Mouse (Mus musculus) v-Abl transformed pro-B cells (cell line): ENCODE measurements around the gene Picalm.

Experiments
- in situ Hi-C, 2 experiments: fragments of 400-800 bp; cut with MboI; formaldehyde crosslinking; loops; one replicate each; pipeline ENCODE4 v1.15.1; 2025; ENCODE audit not compliant: unreplicated experiment in 2 of 2

The Picalm gene

DNA sequence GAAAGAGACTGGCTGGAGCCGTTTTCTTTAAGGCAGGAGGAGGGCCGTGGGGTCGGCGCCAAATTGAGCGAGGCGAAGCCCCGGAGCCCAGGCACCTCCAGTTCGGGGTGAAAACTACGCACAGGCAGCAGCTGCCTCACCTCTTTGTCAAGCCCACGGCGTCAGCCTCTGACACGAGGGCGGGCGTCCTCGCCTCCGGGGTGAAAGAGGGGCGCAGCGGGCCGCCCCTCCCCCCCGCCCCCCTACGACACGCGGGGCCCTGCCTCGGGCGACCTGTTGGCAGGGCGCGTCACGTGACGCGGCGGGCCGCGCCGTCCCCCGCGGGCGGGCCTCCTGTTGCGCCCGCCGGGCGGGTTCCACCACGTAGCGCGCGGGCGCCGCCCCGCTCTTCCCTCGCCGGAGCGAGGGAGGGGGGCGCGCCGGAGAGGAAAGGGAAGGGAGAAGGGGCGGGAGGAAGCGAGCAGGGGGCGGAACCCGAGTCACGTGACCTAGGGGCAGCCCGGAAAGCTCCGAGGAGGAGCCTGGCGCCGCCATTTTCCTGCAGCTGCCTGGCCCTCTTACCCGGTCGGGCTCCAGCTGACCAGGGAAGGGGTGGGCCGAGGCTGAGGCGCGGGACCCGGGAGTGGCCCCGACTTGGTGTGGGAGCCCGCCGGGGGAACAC lies at the start of gene Picalm:
Gene Picalm, plus strand, starts transcription at position 482 of the 661 bp plus-strand sequence.
- in situ Hi-C loops = loop anchor here in 1 of 2 experiments (5.0 kb wide), 1 partner anchor 73 kb away; no protein-coding TSS in a partner anchor

DNA sequence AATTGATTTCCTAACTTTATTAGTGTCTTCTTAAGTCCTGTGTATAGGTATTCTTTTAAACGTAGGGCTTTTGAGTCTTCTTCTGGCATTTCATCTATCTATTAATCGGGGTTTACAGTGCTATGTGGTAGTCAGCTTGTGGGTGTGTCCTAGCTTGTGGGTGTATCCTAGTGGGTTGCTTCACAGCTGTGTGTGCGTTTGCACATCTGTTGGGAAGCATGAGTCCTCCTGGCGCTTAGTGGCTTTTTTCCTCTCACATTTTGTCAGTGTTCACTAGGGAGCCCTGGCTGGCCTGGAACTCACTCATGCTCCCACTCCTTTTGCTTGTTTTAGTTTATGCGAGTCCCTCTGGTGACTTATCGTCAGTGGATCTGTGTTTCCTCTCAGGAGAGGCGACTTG lies 46.2 kb upstream of the Picalm start:
- in situ Hi-C loops = no loop called here

DNA sequence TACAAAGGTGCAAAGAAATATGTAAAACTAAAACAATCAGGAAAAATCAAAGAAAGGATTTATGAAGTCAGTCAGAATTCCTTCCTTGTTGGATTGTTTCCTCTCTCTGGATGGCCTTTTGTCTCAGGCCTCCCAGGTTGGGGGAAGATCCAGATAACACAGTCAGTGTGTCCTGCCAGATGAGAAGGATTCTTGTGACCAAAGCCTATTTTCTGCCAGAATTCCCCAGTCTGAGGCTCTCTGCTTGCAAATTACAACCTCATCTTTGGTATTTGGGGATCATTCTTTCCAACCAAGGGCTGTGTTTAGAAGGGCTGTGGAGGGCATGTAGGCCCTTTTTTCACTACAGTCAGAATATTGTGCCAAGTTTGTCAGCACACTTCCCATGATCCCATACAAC lies 45.5 kb upstream of the Picalm start:
- in situ Hi-C loops = no loop called here

DNA sequence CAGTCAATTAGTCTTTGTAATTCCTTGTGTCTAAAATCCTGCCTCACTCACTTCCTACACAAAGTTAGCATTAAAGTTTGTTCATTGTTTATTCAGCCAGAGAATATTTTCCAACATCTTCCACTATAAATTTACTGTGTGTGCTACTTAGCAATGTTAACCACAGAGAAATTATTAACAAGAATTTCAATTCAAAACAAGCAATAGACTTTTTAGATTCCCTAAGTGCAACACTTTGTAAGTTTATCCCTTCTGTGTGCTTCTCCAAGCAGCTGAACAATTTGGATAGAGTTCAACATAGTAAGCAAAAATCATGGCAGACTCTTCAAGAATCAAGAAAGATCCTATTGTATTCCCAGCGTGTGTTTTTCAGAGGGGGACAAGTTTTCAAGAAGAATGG lies 44.3 kb upstream of the Picalm start:
- in situ Hi-C loops = no loop called here

DNA sequence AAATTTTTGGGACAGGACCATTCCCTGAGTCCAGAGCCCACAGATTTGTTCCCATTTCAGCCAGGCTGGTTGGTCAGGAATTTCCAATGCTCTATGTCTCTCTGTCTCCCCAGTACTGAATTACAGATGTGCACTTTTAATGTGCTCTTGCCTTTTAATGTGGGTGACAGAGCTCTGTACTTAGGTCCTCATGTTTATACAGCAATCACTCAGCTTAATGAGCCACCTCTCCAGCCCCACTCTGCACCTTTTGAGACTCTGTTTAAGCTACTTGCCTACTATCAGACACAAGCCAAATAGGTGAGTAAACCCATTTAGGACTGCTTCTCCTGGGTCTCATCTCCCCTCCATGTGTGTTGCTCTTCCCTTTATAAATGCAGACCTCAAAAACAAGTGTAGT lies 43.2 kb upstream of the Picalm start:
- in situ Hi-C loops = no loop called here

DNA sequence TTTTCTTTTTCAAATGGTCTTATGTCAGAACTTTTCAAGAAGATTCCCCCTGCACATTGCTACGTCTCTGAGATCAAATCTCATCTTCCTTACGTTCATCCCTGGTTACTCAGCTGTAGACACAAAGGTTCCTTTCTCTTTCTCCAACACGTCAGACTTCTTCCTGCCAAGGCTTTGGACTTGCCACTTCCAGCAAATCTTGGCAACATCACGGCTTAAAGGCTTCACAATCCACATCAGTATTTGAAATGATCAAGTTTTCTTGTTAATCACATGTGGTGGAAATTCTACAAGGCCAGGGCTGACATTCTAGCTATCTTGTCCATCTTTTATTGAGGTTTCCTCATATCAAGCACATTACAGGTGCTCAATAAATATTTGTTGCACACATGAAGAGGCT lies 39.0 kb upstream of the Picalm start:
- in situ Hi-C loops = no loop called here

DNA sequence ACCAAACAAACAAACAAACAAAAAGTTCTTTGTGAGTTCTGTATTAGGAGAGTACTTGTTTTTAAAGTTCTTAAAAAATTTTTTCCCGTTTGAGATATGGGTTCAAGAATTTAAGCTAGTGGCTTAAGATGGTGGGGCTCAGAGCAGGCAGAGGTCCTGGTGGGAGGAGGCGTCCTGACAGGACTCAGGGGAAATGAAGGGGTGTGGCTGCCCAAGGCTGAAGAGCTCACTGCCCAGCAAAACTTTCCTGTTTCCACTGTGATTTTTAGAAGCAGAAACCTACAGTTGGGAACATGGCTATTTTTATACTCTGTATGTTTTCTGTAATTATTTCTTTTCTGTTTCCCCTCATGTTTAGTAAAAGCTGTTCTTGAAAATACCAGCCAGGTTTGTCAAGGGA lies 38.3 kb upstream of the Picalm start:
- in situ Hi-C loops = no loop called here

DNA sequence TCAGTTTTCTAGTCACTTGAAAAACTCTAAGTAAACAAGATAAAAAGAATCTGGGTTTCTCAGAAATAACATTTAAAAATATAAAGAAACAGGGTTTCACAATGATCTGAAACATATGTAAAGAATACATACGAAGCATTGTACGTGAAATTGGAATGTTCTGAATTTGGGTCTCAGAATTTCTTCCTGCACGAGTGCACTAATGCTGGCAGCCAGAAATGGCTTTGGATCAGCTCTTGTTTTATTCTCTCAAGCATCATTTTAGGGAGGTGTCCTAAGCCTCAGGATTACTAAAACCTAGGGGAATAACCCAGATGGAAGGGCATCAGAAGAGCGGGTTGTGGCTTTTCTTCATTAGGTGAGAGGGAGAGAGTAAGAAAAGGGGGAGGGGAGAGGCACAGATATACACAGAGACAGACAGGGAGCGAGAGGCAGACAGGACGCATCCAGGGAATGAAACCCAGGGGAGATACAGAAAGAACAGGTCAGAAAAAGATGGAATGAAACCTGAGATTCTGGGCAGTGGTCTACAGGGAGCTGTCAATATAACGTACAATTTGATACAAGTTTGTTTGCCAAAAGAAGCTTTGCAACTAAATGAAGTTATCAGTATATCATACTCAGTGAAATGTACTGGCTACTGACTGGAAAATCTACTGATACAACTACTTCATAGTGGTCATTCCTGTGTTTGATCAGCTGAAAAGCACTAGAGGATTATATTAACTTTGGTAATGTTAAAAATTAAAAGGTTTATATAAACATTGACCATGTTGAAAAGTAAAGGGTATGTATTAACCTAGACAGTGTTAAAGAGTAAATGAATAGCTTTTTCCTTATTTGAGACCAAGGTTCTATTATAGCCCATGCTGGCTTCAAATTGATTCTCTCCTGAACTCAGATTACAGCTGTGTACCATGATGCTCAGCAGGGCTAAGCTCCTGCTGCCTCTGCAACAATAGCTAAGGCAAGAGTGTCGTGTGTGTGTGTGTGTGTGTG lies 37.3 kb upstream of the Picalm start:
- in situ Hi-C loops = no loop called here

DNA sequence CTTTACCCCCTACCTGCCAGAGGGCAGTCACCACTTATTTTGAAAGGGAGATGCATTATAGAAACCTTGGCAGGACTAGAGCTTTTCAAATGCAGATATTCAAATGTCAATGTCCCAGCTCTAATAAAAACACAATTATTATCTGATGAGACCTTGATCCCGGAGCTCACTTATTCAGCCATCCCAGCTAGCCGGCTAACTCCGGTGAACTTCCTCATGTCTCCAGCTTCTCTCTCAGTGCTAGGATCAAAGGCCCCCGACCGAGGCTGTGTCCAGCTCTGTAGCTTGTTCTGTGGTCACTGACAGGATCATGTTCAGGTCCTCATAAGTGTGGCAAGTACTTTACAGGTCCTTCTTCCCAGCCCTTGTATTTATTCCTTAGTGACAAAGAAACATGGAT lies 34.9 kb upstream of the Picalm start:
- in situ Hi-C loops = no loop called here

DNA sequence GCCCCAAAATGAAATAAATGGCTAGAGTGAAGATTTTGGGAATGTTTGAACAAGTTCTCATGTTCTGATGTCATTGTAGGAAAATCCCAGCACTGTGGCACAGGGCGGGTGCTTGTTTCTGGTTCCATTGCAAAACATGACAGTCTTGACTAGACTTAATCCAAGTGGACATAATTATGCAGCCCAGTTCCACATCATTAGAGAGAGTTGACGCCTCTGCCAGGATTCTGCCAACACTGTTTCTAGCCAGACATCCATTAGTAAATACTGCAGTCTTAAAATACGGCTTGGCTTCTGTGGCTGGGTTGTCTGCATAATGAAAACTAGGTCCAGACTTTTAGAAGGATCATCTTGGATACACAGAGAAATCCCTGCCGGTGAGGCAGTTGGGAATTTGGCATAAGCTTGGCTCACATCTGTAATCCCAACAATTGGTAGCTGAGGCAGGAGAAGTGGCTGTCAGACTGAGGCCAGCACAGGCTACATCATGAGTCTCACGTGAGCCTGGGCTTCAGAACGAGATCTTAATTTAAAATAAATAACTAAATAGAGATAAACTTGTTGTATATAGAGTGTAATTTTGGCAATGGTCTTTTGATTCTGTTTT lies 34.1 kb upstream of the Picalm start:
- in situ Hi-C loops = no loop called here

DNA sequence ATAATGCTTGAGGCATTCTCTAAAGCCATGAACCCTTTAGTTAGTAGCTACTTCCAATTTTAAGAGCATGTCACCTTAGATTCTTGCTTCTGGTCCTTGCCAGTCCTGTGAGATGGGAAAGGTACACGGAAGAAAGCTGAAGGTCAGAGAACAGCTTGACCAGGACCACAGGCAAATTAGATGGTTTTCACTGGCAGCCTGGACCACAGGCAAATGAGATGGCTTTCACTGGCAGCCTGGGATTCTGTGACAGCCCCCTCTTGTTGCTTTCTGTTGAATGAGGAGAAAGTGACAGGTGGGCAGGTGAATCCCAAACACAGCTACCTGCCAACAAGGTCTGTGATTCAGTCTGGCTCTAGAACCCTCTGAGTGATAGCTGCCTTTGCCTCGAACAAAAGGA lies 33.4 kb upstream of the Picalm start:
- in situ Hi-C loops = no loop called here

DNA sequence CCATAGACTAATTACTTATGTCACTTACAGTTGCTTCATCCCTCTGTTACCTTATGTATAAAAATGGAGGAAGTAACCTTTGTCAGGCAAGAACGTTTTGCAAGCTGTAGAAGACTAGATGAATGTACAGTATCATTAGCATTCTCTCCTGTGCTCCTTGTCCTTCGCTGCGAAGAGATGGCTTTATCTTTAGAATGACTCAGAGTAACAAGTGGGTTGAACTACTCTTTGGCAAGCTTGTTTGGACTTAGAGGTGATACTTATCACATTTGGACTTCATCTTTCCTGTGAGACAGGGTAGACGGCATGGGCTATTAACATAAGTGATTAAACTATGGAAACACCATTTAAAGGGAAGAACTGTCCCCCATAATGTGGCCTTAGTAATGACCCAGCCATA lies 31.8 kb upstream of the Picalm start:
- in situ Hi-C loops = no loop called here

DNA sequence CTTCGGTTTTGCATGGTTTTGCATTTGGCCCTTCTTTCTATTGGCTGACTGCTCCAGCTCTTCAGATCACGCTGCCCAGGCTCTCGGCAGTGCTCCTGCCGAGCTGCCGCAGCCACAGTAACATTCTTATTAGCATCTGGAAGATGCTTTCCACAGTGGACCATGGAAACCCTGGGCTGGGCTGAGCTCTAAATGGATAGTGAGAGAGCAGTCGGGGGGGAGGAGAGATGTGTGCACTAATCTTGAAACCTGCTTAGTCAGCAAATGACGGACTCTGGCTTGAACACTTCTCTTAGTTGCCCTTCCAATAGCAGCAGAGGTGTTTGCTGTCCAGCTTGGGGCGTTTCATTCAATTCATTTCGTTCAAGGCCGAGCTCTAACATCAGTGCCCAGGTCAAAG lies 30.8 kb upstream of the Picalm start:
- in situ Hi-C loops = no loop called here

DNA sequence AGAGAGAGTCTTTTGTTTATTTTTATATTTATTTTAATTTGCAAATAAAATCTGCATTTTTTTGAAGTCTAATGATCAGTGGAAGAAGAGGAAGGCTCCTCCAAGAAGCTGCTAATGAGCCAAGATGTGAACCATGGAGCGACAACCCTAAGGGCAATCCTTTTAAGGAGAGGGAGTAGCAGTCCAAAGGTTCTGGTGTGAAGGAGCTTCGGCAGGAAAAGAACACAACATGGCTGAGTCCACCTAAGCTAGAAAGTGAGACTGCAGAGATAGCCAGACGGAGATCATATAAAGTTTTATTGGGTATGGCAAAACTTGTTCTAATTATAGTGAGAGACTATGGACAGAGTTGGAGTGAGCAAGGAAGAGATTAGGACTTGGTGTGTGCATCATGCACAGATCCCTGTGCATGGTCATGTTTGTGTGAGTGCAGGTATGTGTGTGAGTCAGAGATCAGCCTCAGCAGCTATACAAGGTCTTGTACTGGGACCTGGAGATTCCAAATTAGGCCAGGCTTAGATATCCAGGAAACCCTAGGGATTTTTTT lies 29.3 kb upstream of the Picalm start:
- in situ Hi-C loops = no loop called here

DNA sequence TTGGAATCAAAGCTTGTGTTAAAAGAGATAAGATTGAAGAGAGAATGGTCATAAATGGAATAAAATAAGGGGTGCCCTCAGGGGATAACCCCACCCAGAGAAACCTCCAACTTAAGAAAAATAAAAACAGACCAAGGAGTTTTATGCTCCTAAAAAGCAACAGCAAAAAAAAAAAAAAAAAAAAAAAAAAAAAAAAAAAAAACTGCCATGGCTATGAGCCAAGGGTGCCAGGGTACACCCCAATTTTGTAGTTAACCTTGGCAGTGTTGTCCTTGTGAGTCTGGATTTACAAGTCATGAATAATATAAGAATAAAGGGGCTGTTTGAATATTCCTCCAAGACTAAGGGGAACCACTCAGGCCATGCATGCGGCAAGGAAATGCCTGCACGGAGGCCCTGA lies 13.9 kb upstream of the Picalm start:
- in situ Hi-C loops = loop anchor here (5.0 kb wide), 1 partner anchor 39 kb away; no protein-coding TSS in a partner anchor

DNA sequence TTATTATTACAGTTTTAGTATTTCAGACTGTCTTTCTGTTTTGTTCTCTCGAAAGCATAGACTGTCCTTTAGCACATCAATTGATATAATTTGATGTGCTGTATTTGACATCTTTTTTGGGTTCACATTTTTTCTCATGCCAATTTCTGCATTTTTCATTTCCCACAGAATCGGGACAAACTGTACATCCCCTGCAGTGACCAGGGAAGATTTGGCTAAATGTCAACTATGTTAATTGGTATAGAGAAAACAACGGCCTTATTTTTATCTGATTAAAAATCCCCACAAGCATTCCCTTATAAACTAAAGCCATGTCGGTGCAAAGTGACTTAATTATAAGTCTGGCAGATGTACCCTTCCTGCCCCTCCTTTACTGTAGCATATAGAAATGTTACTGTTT lies 9.9 kb upstream of the Picalm start:
- in situ Hi-C loops = no loop called here

DNA sequence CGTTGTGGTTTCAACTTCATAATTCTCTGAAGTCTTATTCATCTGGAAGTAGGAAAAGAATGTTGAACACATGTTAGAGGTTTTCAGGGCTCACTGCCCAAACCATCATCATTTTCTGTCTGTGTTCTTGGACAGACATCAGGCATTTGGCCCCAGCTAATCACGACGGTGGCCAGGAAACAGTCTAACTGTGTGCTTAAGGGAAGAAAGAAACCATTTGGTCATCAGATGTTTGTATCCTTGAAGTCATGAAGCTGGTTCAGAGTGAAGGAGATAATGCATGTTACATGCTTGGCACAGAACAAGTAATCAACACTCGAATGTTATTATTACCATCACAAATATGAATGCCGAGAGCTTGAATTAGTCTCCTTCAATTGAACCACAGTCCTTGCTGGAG lies 5.0 kb upstream of the Picalm start:
- in situ Hi-C loops = no loop called here

DNA sequence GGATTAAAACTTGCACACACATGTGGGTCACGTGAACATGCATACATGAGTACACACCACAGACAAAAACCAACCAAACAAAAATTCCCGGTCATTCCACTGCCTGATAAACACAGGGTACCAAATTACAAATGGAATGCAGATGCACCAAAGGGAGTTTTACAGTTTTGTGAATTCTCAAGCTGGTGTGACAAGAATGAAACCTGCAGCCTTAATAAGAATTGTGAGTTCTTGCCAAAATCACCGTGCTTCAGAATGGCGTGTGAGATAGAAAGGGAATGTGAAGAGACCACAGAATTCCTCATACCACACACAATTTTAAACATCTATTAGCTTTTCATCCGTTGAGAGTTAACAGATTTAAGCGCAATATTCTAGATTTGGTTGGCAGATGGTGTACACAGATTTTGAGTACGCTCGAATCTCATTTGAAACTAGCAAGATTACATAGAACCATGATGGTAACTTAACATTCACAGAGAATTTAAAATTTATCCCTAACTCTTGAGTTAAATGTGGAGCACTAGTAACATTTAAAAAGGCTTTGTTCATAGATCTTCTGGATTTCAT lies 1.3 kb upstream of the Picalm start:
- in situ Hi-C loops = no loop called here

DNA sequence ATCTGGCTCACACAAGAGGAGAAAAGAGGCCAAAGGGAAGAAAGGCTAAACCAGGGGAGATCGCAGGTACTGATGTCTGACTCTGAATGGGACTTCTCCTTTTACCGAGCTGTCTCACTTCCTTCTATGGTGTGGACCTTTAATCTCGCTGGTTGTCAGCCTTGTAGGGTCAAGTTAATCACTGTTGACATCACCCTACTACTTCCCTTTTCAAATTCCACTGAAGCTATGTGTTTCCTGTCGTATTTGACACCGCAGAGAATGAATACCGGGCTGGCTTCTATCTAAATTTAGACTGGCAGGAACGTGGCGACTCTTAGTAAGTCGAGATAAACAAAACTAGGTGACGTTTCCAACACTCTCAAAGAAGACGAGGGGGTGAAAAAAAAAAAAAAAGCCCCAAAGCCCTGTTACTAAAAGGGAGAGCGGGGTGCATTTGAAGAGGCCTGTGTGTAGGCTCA lies 712 bp upstream of the Picalm start:
- in situ Hi-C loops = no loop called here

DNA sequence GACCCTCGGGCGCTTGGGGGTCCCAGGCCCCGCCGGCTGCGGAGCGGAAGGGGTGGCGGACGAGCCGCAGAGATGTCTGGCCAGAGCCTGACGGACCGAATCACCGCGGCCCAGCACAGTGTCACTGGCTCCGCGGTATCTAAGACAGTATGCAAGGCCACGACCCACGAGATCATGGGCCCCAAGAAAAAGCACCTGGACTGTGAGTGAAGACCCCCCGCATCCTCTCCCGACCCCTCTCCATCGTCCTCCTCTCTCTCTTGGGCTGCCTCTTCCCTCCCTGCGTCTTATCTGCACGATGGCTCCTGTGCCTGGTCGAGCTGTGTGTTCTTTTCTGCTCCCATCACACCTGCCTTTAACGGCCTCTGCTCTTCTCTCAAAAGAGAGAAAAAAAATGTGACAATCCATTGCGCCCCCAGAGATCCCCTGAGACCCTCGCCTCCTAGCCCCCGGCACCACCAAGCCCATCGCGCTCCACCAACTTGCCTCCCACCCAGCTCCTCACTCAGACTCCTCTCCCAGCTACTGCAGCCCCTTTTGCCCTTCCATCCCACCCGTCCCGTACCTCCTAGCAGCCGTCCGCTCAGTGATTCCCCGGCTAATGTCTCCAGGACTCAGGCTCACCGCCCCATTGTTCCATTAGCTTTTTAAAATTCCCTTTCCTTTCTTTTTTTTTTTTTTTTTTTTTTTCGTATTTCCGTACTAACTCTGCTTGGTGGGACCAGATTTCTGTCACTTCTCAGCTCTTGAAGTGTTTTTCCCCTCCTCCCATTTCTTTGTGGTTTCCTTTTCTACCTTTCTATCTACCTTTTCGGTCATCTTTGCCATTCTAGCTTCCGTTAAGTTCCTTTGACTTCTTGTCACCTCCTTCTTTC lies 725 bp downstream of the Picalm start:
- in situ Hi-C loops = loop anchor here in 1 of 2 experiments (5.0 kb wide), 1 partner anchor 73 kb away; no protein-coding TSS in a partner anchor
